Mouse (Mus musculus) heart, embryonic 12.5 days (tissue): ENCODE data around the gene Xirp2. TPM values are rescaled to one million over a fixed set of nuclear protein-coding genes. Genes with fewer than 3 reads are reported as not detected.
"Not testable (repeated sequence)": the region's sequence is repeated elsewhere in the genome, so short reads cannot be mapped to it uniquely, and the experiment has no call there.

Source experiments
- ATAC-seq: fragments of 200-750 bp; cut with Nextera tagmentation; 2 replicates; pipeline ENCODE4 v1.8.0; 2017; ENCODE audit warnings: moderate TSS enrichment, moderate library complexity; ENCODE audit not compliant: insufficient number of reproducible peaks, low FRiP score
- H3K27ac ChIP-seq: fragments of 300-500 bp; sonication (generic); 2 replicates; pipeline ENCODE4 v1.5.1; 2016; ENCODE audit warnings: mild to moderate bottlenecking, moderate library complexity; ENCODE audit not compliant: poor library complexity, severe bottlenecking
- H3K27me3 ChIP-seq: fragments of 300-500 bp; sonication (generic); replicated peaks from 2 replicates; pipeline ENCODE4 v1.6.1; 2016; ENCODE audit warnings: mild to moderate bottlenecking, moderate library complexity
- H3K36me3 ChIP-seq: fragments of 300-500 bp; sonication (generic); 2 replicates; pipeline ENCODE4 v1.6.1; 2016; ENCODE audit warnings: mild to moderate bottlenecking, moderate library complexity
- H3K4me1 ChIP-seq: fragments of 300-500 bp; sonication (generic); replicated peaks from 2 replicates; pipeline ENCODE4 v1.6.1; 2016; ENCODE audit warnings: mild to moderate bottlenecking
- H3K4me2 ChIP-seq: fragments of 300-500 bp; sonication (generic); 2 replicates; pipeline ENCODE4 v1.6.1; 2016; ENCODE audit warnings: mild to moderate bottlenecking, moderate library complexity
- H3K4me3 ChIP-seq: fragments of 300-500 bp; sonication (generic); 2 replicates; pipeline ENCODE4 v1.5.1; 2016; ENCODE audit warnings: mild to moderate bottlenecking
- H3K9ac ChIP-seq: fragments of 300-500 bp; sonication (generic); 2 replicates; pipeline ENCODE4 v1.6.1; 2016; ENCODE audit warnings: mild to moderate bottlenecking, moderate library complexity
- H3K9me3 ChIP-seq: fragments of 300-500 bp; sonication (generic); replicated peaks from 2 replicates; pipeline ENCODE4 v1.6.1; 2016; ENCODE audit warnings: mild to moderate bottlenecking, moderate library complexity
- WGBS: fragments of 180-500 bp; shearing (Covaris S2); methylation state at CpG from one replicate; pipeline ENCODE4 v1.1.7; 2016; 5-methylcytosine and 5-hydroxymethylcytosine counted together
- polyA plus RNA-seq: library from polyadenylated mRNA; unstranded; fragments of >200 nt; fragmentation: Nextera tagmentation; extraction: Ambion mirVana; gene quantifications from 2 replicates; pipeline ENCODE4 v1.2.1, GENCODE M21; 2016

The Xirp2 gene
- 0.08 and 0.13 TPM in 2 replicates for polyA plus RNA-seq

DNA sequence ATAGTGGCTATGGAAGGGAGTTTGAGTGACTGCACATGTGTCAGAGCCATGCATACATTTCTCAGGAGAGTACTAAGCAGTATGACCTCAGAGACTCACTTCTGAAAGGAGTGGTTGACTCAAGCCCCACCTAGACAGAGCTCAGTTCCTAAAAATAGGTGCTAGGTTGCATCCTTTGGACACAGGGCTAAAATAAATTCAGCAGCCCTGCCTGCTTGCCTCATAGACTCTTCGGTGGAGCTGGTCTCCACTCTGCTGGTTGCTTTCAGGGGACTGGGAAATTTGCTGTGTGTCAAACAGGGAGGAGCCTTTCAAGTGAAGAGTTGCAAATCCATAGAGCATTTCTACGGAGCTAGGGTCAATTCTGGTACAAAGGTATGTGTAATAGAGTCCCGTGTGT, at the start of gene Xirp2:
Gene Xirp2, plus strand, starts transcription at position 223 of the 400 bp plus-strand sequence.
- WGBS: 56% methylated on average over 3 of the region's 3 CpGs
- H3K4me2 ChIP-seq: no peak within 1 kb of the TSS
- no peaks in the 10 kb centered on the region for H3K36me3 ChIP-seq
- H3K4me3 ChIP-seq: no peak within 1 kb of the TSS
- H3K27ac ChIP-seq: no peak within 1 kb of the TSS
- H3K9ac ChIP-seq: no peak within 1 kb of the TSS
- no peak for ATAC-seq
- no peaks in the 10 kb centered on the region for H3K27me3 ChIP-seq
- H3K4me1 ChIP-seq: no peaks in the 10 kb centered on the region
- no peaks in the 10 kb centered on the region for H3K9me3 ChIP-seq

DNA sequence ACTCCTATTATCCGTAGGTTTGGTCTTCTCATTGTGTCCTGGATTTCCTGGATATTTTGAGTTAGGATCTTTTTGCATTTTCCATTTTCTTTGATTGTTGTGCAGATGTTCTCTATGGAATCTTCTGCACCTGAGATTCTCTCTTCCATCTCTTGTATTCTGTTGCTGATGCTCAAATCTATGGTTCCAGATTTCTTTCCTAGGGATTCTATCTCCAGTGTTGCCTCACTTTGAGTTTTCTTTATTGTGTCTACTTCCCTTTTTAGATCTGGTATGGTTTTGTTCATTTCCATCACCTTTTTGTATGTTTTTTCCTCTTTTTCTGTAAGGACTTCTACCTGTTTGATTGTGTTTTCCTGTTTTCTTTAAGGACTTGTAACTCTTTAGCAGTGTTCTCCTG, 32.4 kb upstream of the Xirp2 start, which contains the start of gene Gm21830:
Gene Gm21830, plus strand, starts transcription at position 301 of the 400 bp plus-strand sequence.
- H3K4me2 ChIP-seq, H3K4me3 ChIP-seq, H3K9me3 ChIP-seq, H3K4me1 ChIP-seq, H3K36me3 ChIP-seq, H3K9ac ChIP-seq, H3K27me3 ChIP-seq, ATAC-seq, H3K27ac ChIP-seq: not testable (repeated sequence)
- WGBS: no CpG with 5 or more reads among the region's 1 CpGs

DNA sequence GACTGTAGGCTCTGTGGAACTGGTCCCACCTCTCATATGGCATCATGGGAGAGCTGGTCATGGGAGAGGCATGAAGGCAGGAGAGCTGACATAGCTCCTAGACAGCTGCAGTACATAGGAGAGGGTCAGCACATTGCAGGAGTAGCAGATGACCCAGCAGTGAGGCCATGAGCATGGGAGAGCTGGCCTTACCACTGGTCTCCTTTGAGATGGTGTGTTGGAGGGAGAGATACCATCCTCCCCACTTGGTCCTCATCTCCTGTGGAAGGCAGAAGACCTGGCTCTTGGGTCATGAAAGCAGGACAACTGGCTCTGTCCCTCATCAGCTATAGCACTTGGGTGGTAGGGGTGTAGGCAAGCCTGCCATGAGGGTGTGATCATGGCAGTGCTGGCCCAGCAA, 24.9 kb upstream of the Xirp2 start:
- Histone ChIP-seq H3K27ac (no peak overlapping the region), H3K4me3 (no peak overlapping the region), H3K4me1 (no peaks in the 10 kb centered on the region), H3K9me3 (no peaks in the 10 kb centered on the region), H3K27me3 (no peaks in the 10 kb centered on the region), H3K36me3 (no peaks in the 10 kb centered on the region), H3K4me2 (no peak overlapping the region), H3K9ac (no peak overlapping the region)
- no peak for ATAC-seq

DNA sequence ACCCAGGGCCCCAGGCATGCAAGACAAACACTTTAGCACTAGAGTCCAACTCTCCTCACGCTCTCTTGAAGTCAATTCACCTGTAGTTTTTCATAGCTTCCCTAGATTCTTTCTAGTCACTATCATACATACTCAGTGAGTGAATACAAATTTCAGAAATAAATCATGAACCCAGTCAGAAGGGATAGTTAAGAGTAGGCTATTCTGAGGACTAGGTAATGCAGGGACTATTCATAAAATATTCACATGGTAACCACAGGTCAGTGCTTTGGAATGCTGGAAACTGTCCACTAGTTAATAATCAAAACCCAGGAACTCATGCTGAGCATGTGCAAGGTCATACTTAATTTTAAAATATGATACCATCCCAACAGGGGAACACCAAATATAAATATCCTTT, 23.0 kb upstream of the Xirp2 start:
- no peaks in the 10 kb centered on the region for H3K9me3 ChIP-seq
- H3K4me2 ChIP-seq: no peak overlapping the region
- H3K27ac ChIP-seq: no peak overlapping the region
- H3K4me3 ChIP-seq: no peak overlapping the region
- H3K9ac ChIP-seq: no peak overlapping the region
- 71% methylated on average over 1 of the region's 1 CpGs for WGBS
- H3K4me1 ChIP-seq: no peaks in the 10 kb centered on the region
- no peaks in the 10 kb centered on the region for H3K27me3 ChIP-seq
- no peak for ATAC-seq
- no peaks in the 10 kb centered on the region for H3K36me3 ChIP-seq

DNA sequence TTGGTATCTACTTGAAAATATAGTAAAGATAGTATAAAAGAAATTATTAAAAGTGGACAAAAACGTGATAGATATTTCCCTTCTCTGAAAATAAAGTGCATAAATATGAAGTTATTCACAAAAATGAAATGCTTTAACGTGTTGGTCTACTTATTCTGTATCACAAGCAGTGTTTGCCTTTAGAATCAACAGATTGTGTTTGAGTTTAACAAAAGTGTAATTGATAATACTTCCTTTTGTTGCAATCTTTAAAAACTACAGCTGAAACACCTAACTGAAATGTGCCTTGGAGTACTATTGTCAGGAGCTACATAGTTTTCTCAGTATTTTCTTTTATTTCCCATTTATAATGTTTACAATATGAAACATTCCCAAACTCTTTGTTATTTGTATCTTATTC, 12.7 kb upstream of the Xirp2 start, which contains the start of gene Gm26727:
Gene Gm26727, minus strand, starts transcription at position 101 of the 400 bp plus-strand sequence.
- no peak for ATAC-seq
- WGBS: 53% methylated on average over 2 of the region's 2 CpGs

DNA sequence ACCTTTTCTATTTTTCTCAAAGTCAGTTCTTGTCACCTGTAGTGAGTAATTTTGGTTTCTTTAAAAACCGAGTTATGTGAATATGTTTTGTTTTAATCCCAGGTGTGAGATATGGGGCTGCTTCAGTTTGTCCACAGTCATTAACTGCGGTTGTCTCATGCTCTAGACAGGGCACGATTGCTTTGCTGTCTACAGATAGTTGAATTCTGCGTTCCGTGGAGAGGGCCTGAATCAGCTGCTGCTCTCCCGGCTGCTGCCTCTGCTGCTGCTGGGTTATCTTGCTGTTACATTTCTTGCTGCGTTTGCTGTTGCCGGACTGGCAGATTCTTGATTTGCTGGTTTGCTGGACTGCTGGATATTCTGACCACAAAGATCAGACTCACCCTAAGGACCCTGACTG, 7.5 kb upstream of the Xirp2 start:
- ATAC-seq: no peak
- no peak overlapping the region for H3K4me3 ChIP-seq
- H3K9ac ChIP-seq: no peak overlapping the region
- H3K4me1 ChIP-seq: no peaks in the 10 kb centered on the region
- H3K27ac ChIP-seq: no peak overlapping the region
- 53% methylated on average over 8 of the region's 8 CpGs for WGBS
- no peaks in the 10 kb centered on the region for H3K9me3 ChIP-seq
- no peak overlapping the region for H3K4me2 ChIP-seq
- H3K36me3 ChIP-seq: no peaks in the 10 kb centered on the region
- no peaks in the 10 kb centered on the region for H3K27me3 ChIP-seq

More for the DNA sequence above, 12.7 kb upstream of the Xirp2 start, which contains the start of gene Gm26727:
- Histone ChIP-seq H3K4me3 (no peak within 1 kb of the TSS), H3K27ac (no peak within 1 kb of the TSS), H3K27me3 (no peaks in the 10 kb centered on the region), H3K4me1 (no peaks in the 10 kb centered on the region), H3K4me2 (no peak within 1 kb of the TSS), H3K9ac (no peak within 1 kb of the TSS), H3K36me3 (no peaks in the 10 kb centered on the region), H3K9me3 (no peaks in the 10 kb centered on the region)

DNA sequence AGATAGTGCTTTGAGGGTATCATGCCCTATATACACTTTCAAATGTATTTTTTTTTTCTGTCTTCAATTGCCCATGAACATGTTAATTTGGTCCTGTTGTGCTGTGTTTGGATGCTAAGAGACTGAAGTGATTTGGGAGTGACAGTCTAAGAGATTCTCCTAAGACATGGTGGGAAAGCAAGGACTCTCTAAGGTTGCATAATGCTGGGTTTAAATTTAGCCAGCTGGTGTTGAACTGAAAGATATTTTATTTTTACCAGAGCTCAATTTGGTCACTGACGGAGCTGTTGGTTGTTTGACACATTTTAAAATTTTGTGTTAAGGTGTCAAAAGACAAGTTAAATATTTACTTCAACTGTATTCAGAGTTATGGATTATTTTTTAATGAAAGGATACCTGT, 970 bp downstream of the Xirp2 start:
- no peaks in the 10 kb centered on the region for H3K4me1 ChIP-seq
- no peaks in the 10 kb centered on the region for H3K36me3 ChIP-seq
- no peaks in the 10 kb centered on the region for H3K27me3 ChIP-seq
- H3K4me2 ChIP-seq: no peak overlapping the region
- no peak for ATAC-seq
- no peaks in the 10 kb centered on the region for H3K9me3 ChIP-seq
- no peak overlapping the region for H3K4me3 ChIP-seq
- no peak overlapping the region for H3K27ac ChIP-seq
- 59% methylated on average over 1 of the region's 1 CpGs for WGBS
- H3K9ac ChIP-seq: no peak overlapping the region

DNA sequence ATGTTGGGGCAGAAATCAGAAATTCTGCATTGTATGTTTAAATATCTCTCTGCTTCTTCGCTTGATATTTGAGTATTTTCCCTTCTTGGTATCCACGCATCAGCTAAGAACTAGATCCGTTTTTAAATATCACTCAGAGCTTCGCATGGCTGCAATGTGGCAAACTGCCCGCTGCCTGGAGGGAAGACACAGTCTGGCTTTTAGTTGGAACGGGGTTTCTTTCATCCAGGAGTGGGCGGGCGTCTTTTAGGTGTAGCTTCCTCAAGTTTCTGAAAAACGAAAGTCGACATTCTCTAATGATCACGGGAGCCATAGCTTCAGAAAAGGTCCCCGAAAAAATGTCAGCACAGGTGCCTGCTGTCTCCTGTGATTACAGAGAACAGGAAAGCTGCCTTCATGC, 1.4 kb downstream of the Xirp2 start:
- Histone ChIP-seq H3K4me3 (no peak overlapping the region), H3K27me3 (no peaks in the 10 kb centered on the region), H3K4me1 (no peaks in the 10 kb centered on the region), H3K9me3 (no peaks in the 10 kb centered on the region), H3K36me3 (no peaks in the 10 kb centered on the region), H3K9ac (no peak overlapping the region), H3K4me2 (no peak overlapping the region), H3K27ac (no peak overlapping the region)
- ATAC-seq: no peak
- WGBS: 70% methylated on average over 12 of the region's 12 CpGs

DNA sequence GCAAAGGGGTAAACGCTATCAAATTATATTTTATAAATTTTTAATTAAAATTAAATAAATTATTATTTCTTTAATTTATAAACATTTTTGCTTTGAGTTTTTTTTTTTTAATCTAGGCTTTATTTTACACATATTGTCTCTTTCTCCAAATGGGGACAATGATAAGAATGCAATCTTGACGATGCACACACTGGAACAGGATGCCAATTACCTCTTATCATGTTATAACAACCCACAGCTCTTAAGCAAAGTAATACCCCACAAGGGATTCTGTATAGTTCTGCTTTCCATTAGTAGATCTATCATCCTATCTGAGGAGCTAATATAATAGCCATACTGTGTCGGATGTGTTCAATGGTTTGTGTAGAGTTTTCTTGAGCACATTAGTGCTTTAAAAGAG, 15.1 kb downstream of the Xirp2 start:
- ATAC-seq: no peak
- Histone ChIP-seq H3K27ac (no peak overlapping the region), H3K36me3 (no peaks in the 10 kb centered on the region), H3K9me3 (no peaks in the 10 kb centered on the region), H3K27me3 (no peaks in the 10 kb centered on the region), H3K4me2 (no peak overlapping the region), H3K4me1 (no peaks in the 10 kb centered on the region), H3K9ac (no peak overlapping the region), H3K4me3 (no peak overlapping the region)
- 59% methylated on average over 3 of the region's 3 CpGs for WGBS

DNA sequence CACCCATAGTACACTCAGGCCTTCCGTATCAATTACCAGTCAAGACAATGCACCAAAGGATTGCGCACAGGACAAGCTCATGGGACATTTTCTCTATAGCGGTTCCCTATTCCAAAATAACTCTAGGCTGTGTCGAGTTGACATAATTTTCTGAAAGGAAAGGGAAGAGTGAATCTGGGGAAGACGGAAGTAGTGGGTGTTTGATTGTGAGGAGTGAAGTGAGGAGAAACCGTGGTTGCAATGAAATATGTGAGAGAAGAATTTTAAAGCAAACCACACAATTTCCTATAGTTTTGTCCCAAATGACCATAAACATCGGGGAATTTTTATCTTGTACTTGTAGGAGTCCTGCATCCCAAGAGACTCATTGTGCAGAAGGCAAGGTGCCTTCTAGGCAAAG, 21.2 kb downstream of the Xirp2 start:
- H3K36me3 ChIP-seq: no peaks in the 10 kb centered on the region
- no peak overlapping the region for H3K4me3 ChIP-seq
- ATAC-seq: no peak
- WGBS: 79% methylated on average over 7 of the region's 7 CpGs
- no peak overlapping the region for H3K27ac ChIP-seq
- H3K9me3 ChIP-seq: no peaks in the 10 kb centered on the region
- H3K4me2 ChIP-seq: no peak overlapping the region
- H3K9ac ChIP-seq: no peak overlapping the region
- no peaks in the 10 kb centered on the region for H3K4me1 ChIP-seq
- H3K27me3 ChIP-seq: no peaks in the 10 kb centered on the region

DNA sequence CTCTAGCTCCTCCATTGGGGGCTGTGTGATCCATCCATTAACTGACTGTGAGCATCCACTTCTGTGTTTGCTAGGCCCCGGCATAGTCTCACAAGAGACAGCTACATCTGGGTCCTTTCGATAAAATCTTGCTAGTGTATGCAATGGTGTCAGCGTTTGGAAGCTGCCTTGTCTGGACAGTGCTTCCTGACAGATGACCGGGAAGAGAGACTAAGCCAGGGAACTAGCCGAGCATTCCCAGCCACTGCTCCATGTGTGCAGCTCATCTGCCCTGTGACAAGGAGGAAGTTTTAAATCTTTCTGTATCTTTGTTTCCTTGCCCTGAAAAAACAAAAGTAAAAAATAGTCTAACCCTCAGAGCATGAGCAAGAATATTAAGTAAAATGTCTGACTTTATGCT, 24.2 kb downstream of the Xirp2 start:
- H3K27me3 ChIP-seq, H3K4me2 ChIP-seq, H3K27ac ChIP-seq, ATAC-seq, H3K4me3 ChIP-seq, H3K36me3 ChIP-seq, H3K4me1 ChIP-seq, H3K9ac ChIP-seq, H3K9me3 ChIP-seq: not testable (repeated sequence)
- 52% methylated on average over 5 of the region's 5 CpGs for WGBS

DNA sequence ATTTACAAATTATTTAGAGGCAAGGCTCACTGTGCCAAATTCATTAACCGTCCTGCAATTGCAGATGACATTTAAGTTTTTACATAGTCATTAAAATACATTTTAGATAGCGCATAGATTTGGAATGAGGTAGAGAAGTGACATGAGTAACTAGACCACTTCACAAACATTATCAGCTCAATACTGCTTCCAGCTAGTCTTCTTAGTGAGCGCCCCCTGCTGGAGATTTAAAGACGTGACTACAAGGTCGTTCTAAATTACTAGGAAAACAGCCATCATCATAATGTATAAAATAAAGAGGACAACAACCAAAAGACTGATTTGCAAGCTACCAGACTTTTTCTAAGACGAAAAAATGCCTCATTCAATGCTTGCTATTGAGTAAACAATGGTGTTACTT, 32.0 kb downstream of the Xirp2 start:
- no peaks in the 10 kb centered on the region for H3K36me3 ChIP-seq
- peaks cover 5% of the 10 kb centered on the region; the same call in 1 of the 2 replicates for H3K4me1 ChIP-seq
- H3K4me3 ChIP-seq: no peak overlapping the region
- WGBS: 15% methylated on average over 6 of the region's 6 CpGs
- no peak overlapping the region for H3K27ac ChIP-seq
- H3K27me3 ChIP-seq: no peaks in the 10 kb centered on the region
- H3K9me3 ChIP-seq: no peaks in the 10 kb centered on the region
- no peak overlapping the region for H3K4me2 ChIP-seq
- H3K9ac ChIP-seq: no peak overlapping the region
- ATAC-seq: no peak
